Mouse (Mus musculus) liver, embryonic 11.5 days (tissue): ENCODE measurements around the gene Setx. TPM values are rescaled to one million over a fixed set of nuclear protein-coding genes. Genes with fewer than 3 reads are reported as not detected.
"Not testable (repeated sequence)": the region's sequence is repeated elsewhere in the genome, so short reads cannot be mapped to it uniquely, and the experiment has no call there.

Experiments
- ATAC-seq: fragments of 200-750 bp; cut with Nextera tagmentation; replicated peaks from 2 replicates; pipeline ENCODE4 v1.8.0; 2017; ENCODE audit warnings: moderate number of reproducible peaks, mild to moderate bottlenecking, moderate TSS enrichment, moderate library complexity; ENCODE audit not compliant: low FRiP score
- DNase-seq: peaks from one replicate; pipeline ENCODE4 v3.0.0-alpha.2; 2017; ENCODE audit warnings: low spot score
- H3K27ac ChIP-seq: fragments of 300-500 bp; sonication (generic); 2 replicates; pipeline ENCODE4 v1.5.1; 2014; ENCODE audit warnings: mild to moderate bottlenecking, low read depth, low read length, control low read depth
- H3K27me3 ChIP-seq: fragments of 300-500 bp; sonication (generic); replicated peaks from 2 replicates; pipeline ENCODE4 v1.6.1; 2014; ENCODE audit warnings: low read length, mixed read lengths; ENCODE audit not compliant: control insufficient read depth, insufficient read depth
- H3K36me3 ChIP-seq: fragments of 300-500 bp; sonication (generic); 2 replicates; pipeline ENCODE4 v1.6.1; 2014; ENCODE audit warnings: mild to moderate bottlenecking, low read length, moderate library complexity, mixed read lengths; ENCODE audit not compliant: control insufficient read depth, insufficient read depth
- H3K4me1 ChIP-seq: fragments of 300-500 bp; sonication (generic); replicated peaks from 2 replicates; pipeline ENCODE4 v1.6.1; 2014; ENCODE audit warnings: low read length, mixed read lengths; ENCODE audit not compliant: control insufficient read depth, insufficient read depth
- H3K4me2 ChIP-seq: fragments of 300-500 bp; sonication (generic); 2 replicates; pipeline ENCODE4 v1.6.1; 2014; ENCODE audit warnings: mild to moderate bottlenecking, control low read depth, moderate library complexity
- H3K4me3 ChIP-seq: fragments of 300-500 bp; sonication (generic); 2 replicates; pipeline ENCODE4 v1.5.1; 2014; ENCODE audit warnings: low read depth, low read length, control low read depth
- H3K9ac ChIP-seq: fragments of 300-500 bp; sonication (generic); 2 replicates; pipeline ENCODE4 v1.6.1; 2014; ENCODE audit warnings: low read depth, low read length, control low read depth
- H3K9me3 ChIP-seq: fragments of 300-500 bp; sonication (generic); 2 replicates; pipeline ENCODE4 v1.6.1; 2016; ENCODE audit warnings: low read length, inconsistent platforms, mixed read lengths; ENCODE audit not compliant: control insufficient read depth
- WGBS: fragments of 180-500 bp; shearing (Covaris S2); extraction: QIAGEN DNeasy Blood & Tissue Kit; methylation state at CpG from one replicate; pipeline ENCODE4 v1.1.7; 2014; 5-methylcytosine and 5-hydroxymethylcytosine counted together
- polyA plus RNA-seq: library from polyadenylated mRNA; unstranded; fragments of >200 nt; fragmentation: Nextera tagmentation; extraction: Ambion mirVana; gene quantifications from 2 replicates; pipeline ENCODE4 v1.2.1, GENCODE M21; 2014

Setx gene
- polyA plus RNA-seq, 1 experiment from 2014 or later: 10.1 TPM

GRCm38 (mm10) chr2:29097465-29097864, 26.5 kb upstream of the Setx start:
- Histone ChIP-seq H3K9ac (no peak overlapping the region), H3K4me3 (no peak overlapping the region), H3K4me2 (no peak overlapping the region), H3K36me3 (no peaks in the 10 kb centered on the region), H3K9me3 (no peaks in the 10 kb centered on the region), H3K27me3 (no peaks in the 10 kb centered on the region), H3K4me1 (no peaks in the 10 kb centered on the region), H3K27ac (no peak overlapping the region)
- no peak for DNase-seq
- 80% methylated on average over 3 of the region's 3 CpGs for WGBS
- no peak for ATAC-seq

- H3K4me1 ChIP-seq, H3K4me3 ChIP-seq, H3K4me2 ChIP-seq, H3K9ac ChIP-seq, H3K27ac ChIP-seq, H3K27me3 ChIP-seq, H3K9me3 ChIP-seq, H3K36me3 ChIP-seq, DNase-seq, ATAC-seq: not testable (repeated sequence)
- WGBS: 98% methylated on average over 4 of the region's 5 CpGs
Observed at GRCm38 (mm10) chr2:29097955-29098354, 26.0 kb upstream of the Setx start.

GRCm38 (mm10) chr2:29098786-29099185, 25.2 kb upstream of the Setx start:
- no peak overlapping the region for H3K27ac ChIP-seq
- no peaks in the 10 kb centered on the region for H3K9me3 ChIP-seq
- H3K4me2 ChIP-seq: no peak overlapping the region
- no peaks in the 10 kb centered on the region for H3K36me3 ChIP-seq
- no peaks in the 10 kb centered on the region for H3K27me3 ChIP-seq
- no peak overlapping the region for H3K9ac ChIP-seq
- H3K4me3 ChIP-seq: no peak overlapping the region
- H3K4me1 ChIP-seq: no peaks in the 10 kb centered on the region
- no peak for DNase-seq
- ATAC-seq: no peak
- 71% methylated on average over 8 of the region's 8 CpGs for WGBS

GRCm38 (mm10) chr2:29099646-29100045, 24.3 kb upstream of the Setx start:
- Histone ChIP-seq H3K9me3 (no peaks in the 10 kb centered on the region), H3K4me3 (no peak overlapping the region), H3K9ac (no peak overlapping the region), H3K4me1 (no peaks in the 10 kb centered on the region), H3K27me3 (no peaks in the 10 kb centered on the region), H3K4me2 (no peak overlapping the region), H3K36me3 (no peaks in the 10 kb centered on the region), H3K27ac (no peak overlapping the region)
- DNase-seq (no peak), ATAC-seq (no peak)
- WGBS: 86% methylated on average over 14 of the region's 14 CpGs

- H3K4me1 ChIP-seq: no peaks in the 10 kb centered on the region
- no peak overlapping the region for H3K27ac ChIP-seq
- no peaks in the 10 kb centered on the region for H3K36me3 ChIP-seq
- H3K27me3 ChIP-seq: no peaks in the 10 kb centered on the region
- H3K4me2 ChIP-seq: peak overlapping the region; percentile 37
- H3K4me3 ChIP-seq: no peak overlapping the region
- 65% methylated on average over 7 of the region's 7 CpGs for WGBS
- ATAC-seq (no peak), DNase-seq (no peak)
- H3K9me3 ChIP-seq: no peaks in the 10 kb centered on the region
- no peak overlapping the region for H3K9ac ChIP-seq
Observed at GRCm38 (mm10) chr2:29100822-29101534, 23.0 kb upstream of the Setx start.

- H3K4me1 ChIP-seq, H3K9ac ChIP-seq, H3K27me3 ChIP-seq, H3K36me3 ChIP-seq, H3K27ac ChIP-seq, H3K4me3 ChIP-seq, ATAC-seq, H3K9me3 ChIP-seq, H3K4me2 ChIP-seq, DNase-seq: not testable (repeated sequence)
- WGBS: 67% methylated on average over 10 of the region's 10 CpGs
Observed at GRCm38 (mm10) chr2:29102416-29103377, 21.3 kb upstream of the Setx start.

GRCm38 (mm10) chr2:29120969-29121368, 3.0 kb upstream of the Setx start:
- DNase-seq (no peak), ATAC-seq (no peak)
- Histone ChIP-seq H3K4me1 (peaks cover 2% of the 10 kb centered on the region; the same call in 1 of the 2 replicates), H3K27me3 (no peaks in the 10 kb centered on the region), H3K27ac (no peak overlapping the region), H3K9ac (no peak overlapping the region), H3K9me3 (no peaks in the 10 kb centered on the region), H3K4me2 (no peak overlapping the region), H3K36me3 (no peaks in the 10 kb centered on the region), H3K4me3 (no peak overlapping the region)

GRCm38 (mm10) chr2:29122446-29122845, 1.5 kb upstream of the Setx start:
- ATAC-seq: no peak
- Histone ChIP-seq H3K9ac (no peak overlapping the region), H3K9me3 (no peaks in the 10 kb centered on the region), H3K27ac (no peak overlapping the region), H3K4me1 (peaks cover 4% of the 10 kb centered on the region; the same call in 1 of the 2 replicates), H3K4me3 (no peak overlapping the region), H3K36me3 (no peaks in the 10 kb centered on the region), H3K4me2 (no peak overlapping the region), H3K27me3 (no peaks in the 10 kb centered on the region)
- 57% methylated on average over 3 of the region's 3 CpGs for WGBS
- DNase-seq: no peak
